Mouse (Mus musculus) intestine, postnatal 0 days (tissue): ENCODE data around the gene Trhde. TPM values are rescaled to one million over a fixed set of nuclear protein-coding genes. Genes with fewer than 3 reads are reported as not detected.

Experiments
- ATAC-seq: fragments of 200-750 bp; cut with Nextera tagmentation; 2 replicates; pipeline ENCODE4 v1.8.0; 2017; ENCODE audit warnings: mild to moderate bottlenecking, moderate TSS enrichment, moderate library complexity
- H3K27ac ChIP-seq: fragments of 300-500 bp; sonication (generic); 2 replicates; pipeline ENCODE4 v1.5.1; 2014; ENCODE audit warnings: mild to moderate bottlenecking, low read depth, low read length, moderate library complexity
- H3K27me3 ChIP-seq: fragments of 300-500 bp; sonication (generic); replicated peaks from 2 replicates; pipeline ENCODE4 v1.6.1; 2014; ENCODE audit warnings: low read length, mixed read lengths; ENCODE audit not compliant: control insufficient read depth, insufficient read depth
- H3K36me3 ChIP-seq: fragments of 300-500 bp; sonication (generic); 2 replicates; pipeline ENCODE4 v1.6.1; 2014; ENCODE audit warnings: mild to moderate bottlenecking, moderate library complexity; ENCODE audit not compliant: control insufficient read depth, insufficient read depth
- H3K4me1 ChIP-seq: fragments of 300-500 bp; sonication (generic); replicated peaks from 2 replicates; pipeline ENCODE4 v1.6.1; 2014; ENCODE audit warnings: antibody characterized with exemption, low read length, mixed read lengths; ENCODE audit not compliant: control insufficient read depth, insufficient read depth
- H3K4me2 ChIP-seq: fragments of 300-500 bp; sonication (generic); replicated peaks from 2 replicates; pipeline ENCODE4 v1.6.1; 2014; ENCODE audit warnings: low read depth, mild to moderate bottlenecking, moderate library complexity
- H3K4me3 ChIP-seq: fragments of 300-500 bp; sonication (generic); 2 replicates; pipeline ENCODE4 v1.5.1; 2014; ENCODE audit warnings: low read depth, low read length
- H3K9ac ChIP-seq: fragments of 300-500 bp; sonication (generic); 2 replicates; pipeline ENCODE4 v1.6.1; 2014; ENCODE audit warnings: mild to moderate bottlenecking, low read depth, low read length
- H3K9me3 ChIP-seq: fragments of 300-500 bp; sonication (generic); 2 replicates; pipeline ENCODE4 v1.6.1; 2016; ENCODE audit warnings: mixed run types; ENCODE audit not compliant: control insufficient read depth
- CTCF ChIP-seq: sonication (generic); IDR thresholded peaks from 2 replicates; pipeline ENCODE4 v1.5.1; 2016; ENCODE audit warnings: low read depth, mild to moderate bottlenecking, control low read depth, antibody characterized with exemption, moderate library complexity
- WGBS: fragments of 180-500 bp; shearing (Covaris S2); extraction: QIAGEN DNeasy Blood & Tissue Kit; methylation state at CpG from one replicate; pipeline ENCODE4 v1.1.7; 2014; 5-methylcytosine and 5-hydroxymethylcytosine counted together
- polyA plus RNA-seq: library from polyadenylated mRNA; unstranded; fragments of >200 nt; fragmentation: Nextera tagmentation; extraction: Ambion mirVana; gene quantifications from 2 replicates; pipeline ENCODE4 v1.2.1, GENCODE M21; 2015

The Trhde gene
- polyA plus RNA-seq, 1 experiment from 2014 or later = 0.13 TPM

DNA sequence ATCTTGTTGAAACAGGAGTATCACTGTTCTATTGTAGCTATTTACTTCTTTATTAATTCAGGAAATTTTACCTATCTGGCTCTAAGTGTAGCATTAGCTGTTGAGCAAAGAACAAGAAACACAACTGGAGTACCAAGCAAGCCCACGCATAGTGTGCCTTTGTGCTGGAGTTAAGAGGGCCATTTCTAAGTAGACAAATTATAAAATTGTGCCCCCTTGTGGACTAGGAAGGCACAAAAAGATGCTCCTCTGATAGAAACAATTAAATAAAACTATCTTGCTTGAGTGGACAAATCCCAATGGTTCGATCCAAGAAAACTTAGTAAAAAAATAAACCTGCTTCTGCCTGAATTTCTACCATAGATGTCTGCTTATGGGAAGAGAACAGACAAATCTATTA lies 76.5 kb downstream of the Trhde start:
- no peak for ATAC-seq
- Histone ChIP-seq H3K4me2 (no peak overlapping the region), H3K9ac (no peak overlapping the region), H3K36me3 (no peaks in the 10 kb centered on the region), H3K4me1 (no peaks in the 10 kb centered on the region), H3K27ac (no peak overlapping the region), H3K9me3 (no peaks in the 10 kb centered on the region), H3K27me3 (no peaks in the 10 kb centered on the region), H3K4me3 (no peak overlapping the region)
- 83% methylated on average over 2 of the region's 2 CpGs for WGBS
- TF ChIP-seq CTCF = 0 out of 2 replicates have a peak, but pooled peaks have one; percentile 23

GRCm38 (mm10) chr10:114701791-114702190 lies 100.3 kb downstream of the Trhde start:
- no peak overlapping the region for H3K9ac ChIP-seq
- ATAC-seq = no peak
- H3K36me3 ChIP-seq = no peaks in the 10 kb centered on the region
- no peaks in the 10 kb centered on the region for H3K27me3 ChIP-seq
- no peak for TF ChIP-seq CTCF
- no peak overlapping the region for H3K4me3 ChIP-seq
- no peak overlapping the region for H3K27ac ChIP-seq
- H3K4me2 ChIP-seq = no peak overlapping the region
- no peaks in the 10 kb centered on the region for H3K9me3 ChIP-seq
- H3K4me1 ChIP-seq = no peaks in the 10 kb centered on the region

- 78% methylated on average over 6 of the region's 6 CpGs for WGBS
- no peak overlapping the region for H3K27ac ChIP-seq
- no peaks in the 10 kb centered on the region for H3K9me3 ChIP-seq
- H3K36me3 ChIP-seq = no peaks in the 10 kb centered on the region
- no peaks in the 10 kb centered on the region for H3K4me1 ChIP-seq
- no peak for TF ChIP-seq CTCF
- no peak for ATAC-seq
- H3K9ac ChIP-seq = no peak overlapping the region
- H3K4me3 ChIP-seq = no peak overlapping the region
- H3K27me3 ChIP-seq = no peaks in the 10 kb centered on the region
- no peak overlapping the region for H3K4me2 ChIP-seq
These were observed 130.2 kb downstream of the Trhde start for GRCm38 (mm10) chr10:114671791-114672415.

DNA sequence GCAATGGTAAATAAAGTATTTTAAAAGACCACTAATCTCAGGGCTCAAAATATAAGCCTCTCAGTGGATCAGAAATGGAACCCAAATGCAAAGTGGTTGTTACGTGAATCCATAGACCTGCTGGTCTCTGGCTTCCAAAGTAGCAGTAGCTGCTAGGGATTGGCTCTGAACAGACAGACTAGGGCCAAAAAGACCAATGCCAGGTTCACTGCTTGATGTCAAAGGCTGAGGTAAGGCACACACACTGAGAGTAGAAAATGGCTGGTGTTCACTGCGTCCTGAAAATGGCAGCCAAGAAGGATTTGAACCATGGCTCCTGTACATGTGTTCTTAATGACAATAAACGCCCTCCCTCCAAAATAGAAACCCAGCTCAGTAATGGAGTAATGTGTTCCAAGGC lies 209.1 kb downstream of the Trhde start:
- TF ChIP-seq CTCF = no peak
- Histone ChIP-seq H3K4me1 (no peaks in the 10 kb centered on the region), H3K27me3 (no peaks in the 10 kb centered on the region), H3K4me2 (no peak overlapping the region), H3K36me3 (no peaks in the 10 kb centered on the region), H3K27ac (no peak overlapping the region), H3K9ac (no peak overlapping the region), H3K4me3 (no peak overlapping the region), H3K9me3 (no peaks in the 10 kb centered on the region)
- 81% methylated on average over 3 of the region's 3 CpGs for WGBS
- no peak for ATAC-seq

DNA sequence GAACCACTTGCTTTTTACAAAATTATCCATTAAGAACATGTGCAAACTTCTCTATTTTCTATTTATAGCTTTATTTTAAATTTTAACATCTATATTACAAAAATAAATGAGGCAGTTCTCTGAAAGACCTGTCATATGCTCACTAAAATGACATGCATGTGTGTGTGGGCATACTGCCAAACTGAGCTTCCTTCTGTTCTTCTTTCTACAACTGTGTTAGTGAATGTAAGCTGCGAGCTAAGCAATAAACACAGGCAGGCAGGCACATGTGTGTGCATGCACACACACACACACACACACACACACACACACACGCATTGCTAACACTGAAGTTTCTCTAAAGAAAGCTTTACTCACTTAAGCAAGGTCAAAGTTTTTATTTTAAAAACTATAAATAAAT lies 223.2 kb downstream of the Trhde start:
- Histone ChIP-seq H3K27me3 (no peaks in the 10 kb centered on the region), H3K9me3 (no peaks in the 10 kb centered on the region), H3K36me3 (no peaks in the 10 kb centered on the region), H3K4me2 (no peak overlapping the region), H3K4me3 (no peak overlapping the region), H3K4me1 (0 out of 2 replicates have a peak, but pooled peaks cover 3% of the 10 kb centered on the region), H3K27ac (no peak overlapping the region), H3K9ac (no peak overlapping the region)
- 72% methylated on average over 2 of the region's 2 CpGs for WGBS
- TF ChIP-seq CTCF = no peak
- no peak for ATAC-seq

DNA sequence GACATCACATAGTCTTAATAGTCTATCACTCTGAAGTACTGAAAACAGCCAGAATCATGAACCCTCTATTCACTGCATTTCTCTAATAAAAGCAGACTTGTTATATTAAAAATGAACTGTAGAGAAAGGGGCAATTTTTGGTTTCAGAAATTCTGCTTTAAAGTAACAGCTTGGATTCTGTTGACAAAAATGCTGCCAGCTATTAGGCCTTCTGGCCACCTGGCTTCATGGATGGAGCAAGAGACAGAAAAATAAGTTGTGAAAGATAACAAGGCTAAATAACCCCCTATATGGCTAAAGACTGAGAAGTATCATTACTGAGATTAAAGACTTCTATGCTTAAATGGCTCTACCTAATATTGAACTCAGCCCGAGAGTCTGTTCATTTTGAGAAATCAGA lies 234.2 kb downstream of the Trhde start:
- Histone ChIP-seq H3K4me3 (no peak overlapping the region), H3K9ac (no peak overlapping the region), H3K27me3 (no peaks in the 10 kb centered on the region), H3K9me3 (no peaks in the 10 kb centered on the region), H3K27ac (no peak overlapping the region), H3K4me2 (no peak overlapping the region), H3K4me1 (no peaks in the 10 kb centered on the region), H3K36me3 (no peaks in the 10 kb centered on the region)
- no peak for ATAC-seq
- WGBS = 77% methylated on average over 1 of the region's 1 CpGs
- TF ChIP-seq CTCF = no peak

- no peak overlapping the region for H3K9ac ChIP-seq
- no peaks in the 10 kb centered on the region for H3K9me3 ChIP-seq
- ATAC-seq = no peak
- H3K4me1 ChIP-seq = no peaks in the 10 kb centered on the region
- H3K4me3 ChIP-seq = no peak overlapping the region
- TF ChIP-seq CTCF = no peak
- H3K36me3 ChIP-seq = no peaks in the 10 kb centered on the region
- no peaks in the 10 kb centered on the region for H3K27me3 ChIP-seq
- H3K27ac ChIP-seq = no peak overlapping the region
- no peak overlapping the region for H3K4me2 ChIP-seq
- WGBS = 74% methylated on average over 1 of the region's 1 CpGs
These were observed 292.9 kb downstream of the Trhde start for GRCm38 (mm10) chr10:114509186-114509585.
